Mouse (Mus musculus) left cerebral cortex, adult 2 months (tissue): ENCODE data around the gene Gm49711. TPM values are rescaled to one million over a fixed set of nuclear protein-coding genes. Genes with fewer than 3 reads are reported as not detected.
A peak's percentile ranks its signal among the peaks of the same experiment; 100 is the strongest.

Experiments used
- DNase-seq, 2 experiments: peaks; one replicate each; pipeline ENCODE4 v3.0.0; 2021 to 2022; ENCODE audit warnings: low spot score in 2 of 2, mixed read lengths in 1 of 2; ENCODE audit errors: extremely low spot score in 1 of 2
- H3K27ac ChIP-seq: fragments of 200-600 bp; 2 replicates; pipeline ENCODE4 v1.8.1; 2022
- H3K4me3 ChIP-seq: fragments of 200-600 bp; 2 replicates; pipeline ENCODE4 v1.8.1; 2022
- CTCF ChIP-seq: fragments of 200-600 bp; IDR thresholded peaks from 2 replicates; pipeline ENCODE4 v1.8.1; 2022; ENCODE audit warnings: antibody characterized with exemption, mild to moderate bottlenecking, moderate library complexity
- intact Hi-C: fragments of 180-260 bp; cut with DNase I; formaldehyde crosslinking; loops from one replicate; pipeline ENCODE4 v1.15.1; 2025
- long read RNA-seq, 2 experiments: library from polyadenylated mRNA; stranded (forward); transcript quantifications; one replicate each; pipeline ENCODE4 v2.0.0; 2021; ENCODE audit warnings: borderline mapping rate in 2 of 2
- total RNA-seq, 2 experiments: library from RNA; stranded (reverse); gene quantifications; 2 replicates each; pipeline ENCODE4 v1.2.3; 2021

The Gm49711 gene
- under 1 TPM in 1 of 2 experiments, not detected in 1; 0.35 TPM for total RNA-seq
- long read RNA-seq, experiment 1, partial matches to known transcripts = 0 of 4 reads
- long read RNA-seq, experiment 1, other reads (novel, unspliced or antisense) = 4 of 4 reads
- long read RNA-seq, experiment 2, partial matches to known transcripts = 0 of 2 reads
- long read RNA-seq, experiment 2, other reads (novel, unspliced or antisense) = 2 of 2 reads

DNA sequence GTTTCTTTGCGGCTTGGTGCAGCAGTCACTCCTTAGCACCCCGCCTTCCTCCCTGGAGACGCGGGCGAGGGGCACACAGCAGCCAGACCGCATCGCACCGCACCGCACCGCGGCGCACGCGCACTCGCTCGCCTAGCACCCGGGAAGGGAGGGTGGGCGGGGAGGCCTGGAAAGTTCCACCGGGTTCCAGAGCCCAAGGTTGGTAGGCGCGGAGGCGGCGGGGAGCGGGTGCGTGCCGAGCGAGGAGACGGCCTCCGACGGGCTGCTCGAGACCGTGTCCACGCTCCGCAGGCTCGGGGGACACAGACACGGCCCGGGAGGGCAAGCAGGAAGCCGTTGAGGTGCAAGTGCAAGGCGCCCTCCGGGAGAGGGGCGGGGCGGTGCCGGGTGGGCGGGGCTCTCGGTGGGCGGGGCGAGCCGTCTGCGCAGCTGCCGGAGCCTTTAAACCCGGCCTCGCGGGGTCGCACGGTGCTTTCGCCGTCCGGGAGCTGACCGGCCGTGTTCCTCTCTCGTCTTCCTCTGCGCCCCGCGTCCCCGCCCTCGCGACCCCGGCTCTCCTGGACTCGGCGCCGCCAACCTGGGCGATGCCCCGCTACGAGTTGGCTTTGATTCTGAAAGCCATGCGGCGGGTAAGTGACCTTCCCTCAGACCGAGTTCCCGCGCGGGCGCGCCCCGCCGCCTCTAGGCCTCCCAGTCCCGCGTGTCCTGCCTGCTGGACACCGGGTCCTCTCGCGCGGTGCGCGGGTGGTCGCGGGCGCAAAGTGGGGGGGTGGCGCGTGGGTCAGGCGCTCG, at the start of gene Gm49711, which contains the start of the genes Mrps6 and Slc5a3:
TSS of gene Gm49711 (plus strand) at position 465 of the 792 bp plus-strand sequence.
TSS of gene Mrps6 (plus strand) at position 419 of the 792 bp plus-strand sequence.
TSS of gene Slc5a3 (plus strand) at position 471 of the 792 bp plus-strand sequence.
- peak within 1 kb of the TSS; percentile 99 for H3K27ac ChIP-seq
- TF ChIP-seq CTCF = peak; percentile 7
- intact Hi-C loops = loop anchor here (1.0 to 5.0 kb wide), 6 partner anchors 47 to 228 kb away; no protein-coding TSS in a partner anchor
- H3K4me3 ChIP-seq = peak within 1 kb of the TSS; percentile 85
- peak; percentile 85 to 86 for DNase-seq

DNA sequence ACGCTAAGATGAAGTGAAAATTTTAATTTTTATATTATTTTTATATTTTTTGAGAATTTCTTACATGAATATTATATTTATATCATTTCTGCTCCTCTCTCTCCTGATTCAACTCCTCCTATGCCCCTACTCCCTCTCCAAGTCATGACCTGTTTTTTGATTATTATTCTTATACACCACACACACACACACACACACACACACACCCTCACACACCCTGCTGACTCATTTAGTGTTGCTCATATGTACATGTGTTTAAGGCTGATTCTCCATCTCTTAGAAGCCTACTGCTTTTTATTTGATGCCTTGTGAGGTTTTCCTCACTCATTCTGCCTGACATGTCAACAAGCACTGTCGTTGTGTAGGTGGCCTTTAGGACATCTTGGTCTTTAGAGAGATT, 48.5 kb upstream of the Gm49711 start:
- intact Hi-C loops = no loop called here
- no peak for DNase-seq
- no peak overlapping the region for H3K4me3 ChIP-seq
- no peak for TF ChIP-seq CTCF
- no peak overlapping the region for H3K27ac ChIP-seq

DNA sequence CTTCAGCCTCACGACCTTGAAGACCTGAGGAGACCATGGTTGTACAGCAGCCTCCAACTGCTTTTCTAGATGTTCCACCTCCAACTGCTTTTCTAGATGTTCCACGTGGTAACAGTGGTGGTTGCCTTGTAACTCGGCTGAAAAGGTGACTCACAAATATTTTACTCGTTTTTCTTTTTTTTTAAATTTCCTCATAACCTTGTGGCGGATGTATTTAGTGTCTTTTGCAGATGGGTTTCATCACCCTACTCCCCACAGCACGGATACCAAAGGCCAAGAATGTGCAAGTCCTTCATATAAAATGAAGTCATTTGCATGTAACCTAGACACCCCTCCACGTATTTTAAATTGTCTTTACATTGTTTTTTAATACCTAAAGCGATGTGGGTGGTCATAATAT, 41.3 kb upstream of the Gm49711 start:
- H3K4me3 ChIP-seq = no peak overlapping the region
- DNase-seq = no peak
- H3K27ac ChIP-seq = no peak overlapping the region
- no peak for TF ChIP-seq CTCF
- intact Hi-C loops = no loop called here

DNA sequence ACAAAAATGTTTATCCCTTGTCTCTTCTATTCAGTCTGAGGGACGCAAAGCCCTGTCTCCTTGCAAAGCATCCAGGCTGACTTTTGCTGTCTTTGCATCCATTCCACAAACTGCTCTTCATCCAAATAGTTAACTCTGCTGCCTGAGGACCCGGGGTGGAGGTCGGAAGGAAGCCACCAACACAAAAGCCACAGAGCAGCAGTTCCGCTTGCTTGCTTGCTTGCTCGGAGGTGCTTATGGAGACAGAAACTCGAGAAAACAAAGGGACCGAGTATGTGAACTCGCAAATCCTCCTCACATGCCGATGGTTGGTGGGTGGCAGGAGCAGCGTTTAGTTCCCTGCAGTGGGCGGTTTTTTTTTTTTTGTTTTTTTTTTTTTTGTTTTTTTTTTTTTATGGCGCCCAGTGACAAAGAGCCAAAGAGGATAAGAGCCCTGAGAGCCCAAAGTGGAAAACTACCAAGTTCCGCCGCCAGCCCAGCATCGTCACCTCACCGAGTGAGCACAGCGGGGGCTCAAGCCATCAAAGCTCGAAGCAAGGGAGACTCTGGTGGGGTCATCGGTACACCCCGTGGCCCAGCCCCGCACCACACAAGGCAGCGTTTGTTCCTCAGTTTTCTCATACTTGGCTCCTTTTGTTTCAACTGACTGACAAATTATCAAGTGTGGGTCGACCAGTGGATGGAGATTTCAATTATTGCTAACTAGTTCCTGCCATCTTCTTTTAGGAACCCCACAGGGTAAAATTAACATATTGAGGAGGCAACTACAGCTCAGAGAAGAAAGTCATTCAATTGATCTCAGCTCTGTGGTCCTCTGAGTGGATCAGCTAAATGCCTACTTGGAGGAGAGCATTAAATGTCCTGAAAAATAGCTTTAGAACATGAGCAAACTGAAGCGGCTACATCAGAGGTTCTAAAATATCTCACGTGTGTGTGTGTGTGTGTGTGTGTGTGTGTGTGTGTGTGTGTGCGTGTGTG, 38.7 kb upstream of the Gm49711 start:
- Histone ChIP-seq H3K27ac (peak overlapping the region; percentile 41; the same call in 1 of the 2 replicates), H3K4me3 (peak overlapping the region; percentile 42)
- peak; percentile 26 to 38 for DNase-seq
- intact Hi-C loops = no loop called here
- TF ChIP-seq CTCF = peak; percentile 0; the same call in 1 of the 2 replicates

DNA sequence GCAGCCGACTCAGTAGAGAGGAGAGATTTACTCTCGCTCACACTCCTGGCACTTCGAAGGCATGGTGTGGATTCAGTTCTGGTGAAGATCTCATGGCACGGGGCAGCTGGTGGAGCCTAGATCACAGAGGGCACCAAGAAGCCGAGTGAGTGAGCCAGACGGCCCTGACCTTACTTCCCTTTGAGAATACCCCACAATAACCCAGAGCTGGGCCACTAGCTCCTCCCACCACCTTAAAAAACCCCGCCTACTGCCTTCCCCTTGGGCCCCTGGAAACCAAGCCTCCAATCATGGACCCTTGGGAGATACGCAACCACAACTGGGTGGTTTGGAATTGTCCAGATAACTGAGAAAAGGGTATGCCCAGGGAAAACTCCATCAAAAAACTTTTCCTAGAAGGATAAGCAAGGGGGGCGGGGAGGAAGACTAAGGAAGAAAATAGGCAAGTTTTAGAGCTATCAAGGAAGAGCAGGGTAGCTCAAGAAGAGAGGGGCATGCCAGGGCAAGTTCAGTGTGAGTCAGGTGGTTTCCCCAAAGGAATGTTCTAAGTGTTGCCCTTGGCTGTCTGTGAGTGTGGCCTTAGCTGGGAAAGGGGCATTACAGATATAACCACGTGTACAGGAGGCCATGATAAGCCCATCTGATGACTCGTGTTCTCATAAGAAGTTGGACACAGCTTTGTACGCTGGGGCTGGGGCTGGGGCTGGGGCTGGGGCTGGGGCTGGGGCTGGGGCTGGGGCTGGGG, 36.3 kb upstream of the Gm49711 start:
- DNase-seq = no peak
- intact Hi-C loops = no loop called here
- Histone ChIP-seq H3K27ac (no peak overlapping the region), H3K4me3 (no peak overlapping the region)
- no peak for TF ChIP-seq CTCF

DNA sequence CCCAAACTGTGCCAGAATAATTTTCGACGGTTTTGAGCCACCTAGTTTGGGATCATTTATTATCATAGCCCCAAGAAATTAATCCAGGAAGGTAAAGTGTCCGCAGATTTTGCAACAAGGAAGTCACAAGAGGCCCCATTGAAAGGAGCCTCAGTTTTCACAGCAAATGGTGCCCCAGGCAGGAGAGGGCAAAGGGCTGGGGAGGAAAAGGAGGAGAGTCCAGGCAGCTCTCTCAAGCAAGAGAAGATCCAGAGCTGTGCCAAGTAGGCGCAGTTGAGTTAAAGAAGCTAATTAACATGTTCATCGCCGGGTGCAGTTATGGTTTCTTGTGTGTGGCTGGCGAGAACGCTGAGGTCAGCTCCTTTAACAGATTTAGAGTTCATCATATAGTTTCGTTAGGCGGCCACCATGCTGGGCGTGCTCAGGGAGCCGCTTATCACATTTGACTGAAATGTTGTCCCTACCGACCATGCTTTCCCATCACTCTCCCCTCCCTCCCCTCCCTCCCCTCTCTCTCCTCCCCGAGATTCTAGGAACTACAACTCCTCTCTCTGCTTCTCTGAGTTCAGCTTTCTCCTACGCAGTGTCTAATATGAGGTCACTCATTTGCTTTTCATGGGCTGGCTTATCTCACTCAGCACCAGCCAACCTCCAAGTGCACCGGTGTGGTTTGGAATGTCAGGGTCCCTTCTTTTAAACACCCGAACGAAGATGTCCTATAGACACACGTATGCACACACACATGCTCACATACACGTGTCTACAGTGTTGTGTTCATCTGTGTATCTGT, 35.4 kb upstream of the Gm49711 start:
- intact Hi-C loops = no loop called here

DNA sequence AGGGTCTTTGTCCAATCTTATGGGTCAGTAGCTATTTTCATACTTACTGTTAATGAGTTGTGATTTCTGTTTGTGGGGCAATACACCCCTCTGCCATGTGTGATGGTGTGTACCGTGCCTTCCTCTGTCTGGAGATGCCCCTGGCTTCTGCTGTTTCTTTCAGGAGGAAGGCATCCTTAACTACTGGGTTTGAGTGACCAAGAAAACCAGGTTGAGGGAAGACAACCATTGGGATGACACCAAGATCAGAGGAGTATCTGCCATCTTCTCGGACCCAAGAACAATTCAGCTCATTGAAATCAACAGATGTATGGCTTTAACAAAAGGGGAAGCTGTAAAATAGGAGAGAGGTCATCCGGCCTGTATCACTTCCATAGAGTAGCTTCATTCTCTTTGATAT, 24.8 kb upstream of the Gm49711 start:
- intact Hi-C loops = no loop called here

More for the DNA sequence above, 35.4 kb upstream of the Gm49711 start:
- TF ChIP-seq CTCF = no peak
- H3K27ac ChIP-seq = no peak overlapping the region
- DNase-seq = no peak
- H3K4me3 ChIP-seq = no peak overlapping the region

DNA sequence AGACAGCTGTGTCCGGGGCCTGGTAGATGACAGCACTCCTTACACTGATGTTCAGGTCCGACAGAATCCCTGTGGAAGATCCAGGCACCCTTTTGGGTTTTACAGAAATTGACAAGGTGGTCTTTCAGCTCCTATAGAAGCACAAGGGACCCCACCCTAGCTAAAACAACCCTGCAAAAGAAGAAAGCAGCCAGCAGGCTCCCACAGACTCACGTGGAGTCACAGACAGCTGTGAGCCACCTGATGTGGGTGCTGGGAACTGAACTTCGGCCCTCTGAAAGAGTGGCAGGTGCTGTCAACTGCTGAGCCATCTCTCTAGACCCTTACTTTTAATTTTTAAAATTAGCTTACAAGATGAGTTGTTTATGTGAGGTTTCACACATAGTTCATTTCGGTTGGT, 23.4 kb upstream of the Gm49711 start:
- TF ChIP-seq CTCF = no peak
- intact Hi-C loops = no loop called here

More for the DNA sequence above, 24.8 kb upstream of the Gm49711 start:
- TF ChIP-seq CTCF = no peak
- no peak for DNase-seq
- Histone ChIP-seq H3K27ac (no peak overlapping the region), H3K4me3 (no peak overlapping the region)

DNA sequence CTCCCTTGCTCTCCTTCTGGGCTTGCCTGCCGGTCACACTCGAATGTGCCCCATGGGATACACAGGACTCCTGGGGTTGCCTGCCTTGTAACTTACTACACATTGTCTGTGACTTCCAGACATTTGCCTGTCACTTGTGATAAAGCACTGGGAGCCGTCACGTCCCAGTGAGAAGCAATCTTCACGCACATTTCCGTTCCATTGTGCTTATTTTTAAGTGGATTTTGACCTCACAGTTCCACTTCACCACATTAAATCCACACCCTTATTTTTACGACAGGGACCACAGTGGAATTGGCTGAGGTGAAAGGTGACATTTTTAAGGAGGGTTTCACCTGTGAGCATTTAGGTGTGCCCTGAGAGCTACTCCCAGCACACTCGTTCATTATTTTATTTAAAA, 21.4 kb upstream of the Gm49711 start:
- intact Hi-C loops = no loop called here
- no peak for DNase-seq
- no peak for TF ChIP-seq CTCF
- Histone ChIP-seq H3K27ac (no peak overlapping the region), H3K4me3 (no peak overlapping the region)

More for the DNA sequence above, 23.4 kb upstream of the Gm49711 start:
- Histone ChIP-seq H3K4me3 (no peak overlapping the region), H3K27ac (no peak overlapping the region)
- DNase-seq = no peak
